Mouse (Mus musculus): ENCODE measurements around the gene Chn2. TPM values are rescaled to one million over a fixed set of nuclear protein-coding genes. Genes with fewer than 3 reads are reported as not detected.

The Chn2 gene
- total and polyA plus RNA-seq, 3 experiments, result not detected

- Histone ChIP-seq H3K27me3 (replicated peaks) (no peaks in the 10 kb centered on the region), H3K79me2 (replicated peaks; ENCODE audit: control insufficient read depth, extremely low read depth, insufficient read depth, poor library complexity, severe bottlenecking) (no peaks in the 10 kb centered on the region), H3K4me3 (replicated peaks in 1 of 3; ENCODE audit: low read depth in 2 of 3, low read length in 2 of 3, poor library complexity in 1 of 3) (no peak overlapping the region), H3K4me1 (ENCODE audit: control insufficient read depth in 1 of 2, insufficient read depth in 2 of 2) (peaks cover 0 to 26% of the 10 kb centered on the region in 2 experiments; a peak in 2 of 4 replicates), H3K36me3 (replicated peaks in 1 of 2; ENCODE audit: control insufficient read depth in 1 of 2, insufficient read depth in 1 of 2, low read length in 1 of 2) (no peaks in the 10 kb centered on the region), H3K9ac (ENCODE audit: insufficient read depth, low read depth) (no peak overlapping the region), H3K27ac (ENCODE audit: insufficient read depth, low read depth) (no peak overlapping the region), H3K4me2 (ENCODE audit: insufficient read depth, low read depth, poor library complexity, severe bottlenecking) (no peak overlapping the region), H3K9me3 (replicated peaks; ENCODE audit: low read length) (peaks cover 4% of the 10 kb centered on the region)
- dilution Hi-C loops (cut with MboI; ENCODE audit: extremely low pct_ligation_motif_present, extremely low pct_unique_long_range_greater_than_20kb, low sequenced_read_pairs) (no loop called here), in situ Hi-C loops (cut with MboI; ENCODE audit: low pct_ligation_motif_present, low pct_unique_long_range_greater_than_20kb, low sequenced_read_pairs) (no loop called here)
- TF ChIP-seq ELF1 (IDR thresholded peaks at IDR 0.05; ENCODE audit: low read depth, low read length) (no peak), USF1 (IDR thresholded peaks at IDR 0.05; ENCODE audit: low read depth, low read length) (no peak), PAX5 (IDR thresholded peaks at IDR 0.05; ENCODE audit: low read length) (no peak), SMC3 (IDR thresholded peaks at IDR 0.05; ENCODE audit: low read depth, low read length) (no peak), CHD2 (IDR thresholded peaks at IDR 0.05; ENCODE audit: low read length) (no peak), E2F4 (IDR thresholded peaks at IDR 0.05; ENCODE audit: insufficient replicate concordance, low read depth, low read length) (no peak), MAX (IDR thresholded peaks at IDR 0.05; ENCODE audit: low read length) (no peak), ZMIZ1 (IDR thresholded peaks at IDR 0.05; ENCODE audit: low read depth, low read length) (no peak), USF2 (conservative IDR thresholded peaks at IDR 0.05; ENCODE audit: low read depth, low read length) (no peak), EP300 (IDR thresholded peaks at IDR 0.05; ENCODE audit: low read length) (no peak), JUN (IDR thresholded peaks at IDR 0.05; ENCODE audit: insufficient read depth, low read depth, low read length) (no peak), MYC (IDR thresholded peaks at IDR 0.05; ENCODE audit: low read depth, low read length) (no peak)
- DNase-seq (ENCODE audit: extremely low read depth), result no peak
Measured at GRCm38 (mm10) chr6:54005302-54005701, 34.1 kb upstream of the Chn2 start.

- Histone ChIP-seq H3K4me1 (ENCODE audit: control insufficient read depth in 1 of 2, insufficient read depth in 2 of 2) (peaks cover 3 to 34% of the 10 kb centered on the region in 2 experiments; a peak in 3 of 4 replicates), H3K27me3 (replicated peaks) (no peaks in the 10 kb centered on the region), H3K27ac (ENCODE audit: insufficient read depth, low read depth) (no peak overlapping the region), H3K36me3 (replicated peaks in 1 of 2; ENCODE audit: control insufficient read depth in 1 of 2, insufficient read depth in 1 of 2, low read length in 1 of 2) (no peaks in the 10 kb centered on the region), H3K9me3 (replicated peaks; ENCODE audit: low read length) (no peaks in the 10 kb centered on the region), H3K79me2 (replicated peaks; ENCODE audit: control insufficient read depth, extremely low read depth, insufficient read depth, poor library complexity, severe bottlenecking) (no peaks in the 10 kb centered on the region), H3K4me2 (ENCODE audit: insufficient read depth, low read depth, poor library complexity, severe bottlenecking) (peak overlapping the region; percentile 53), H3K4me3 (replicated peaks in 1 of 3; ENCODE audit: low read depth in 2 of 3, low read length in 2 of 3, poor library complexity in 1 of 3) (no peak overlapping the region), H3K9ac (ENCODE audit: insufficient read depth, low read depth) (no peak overlapping the region)
- in situ Hi-C loops (cut with MboI; ENCODE audit: low pct_ligation_motif_present, low pct_unique_long_range_greater_than_20kb, low sequenced_read_pairs), result no loop called here
- dilution Hi-C loops (cut with MboI; ENCODE audit: extremely low pct_ligation_motif_present, extremely low pct_unique_long_range_greater_than_20kb, low sequenced_read_pairs), result no loop called here
- DNase-seq (ENCODE audit: extremely low read depth), result peak; percentile 57
- TF ChIP-seq ZC3H11A (IDR thresholded peaks at IDR 0.05; ENCODE audit: low read depth, low read length) (no peak), ELF1 (IDR thresholded peaks at IDR 0.05; ENCODE audit: low read depth, low read length) (peak; percentile 62), ZMIZ1 (IDR thresholded peaks at IDR 0.05; ENCODE audit: low read depth, low read length) (no peak), POLR2A (IDR thresholded peaks at IDR 0.05; ENCODE audit: low read depth, low read length) (no peak), UBTF (IDR thresholded peaks at IDR 0.05; ENCODE audit: low read depth, low read length) (no peak), GABPA (IDR thresholded peaks at IDR 0.05; ENCODE audit: insufficient replicate concordance, low read depth, low read length) (no peak), NRF1 (IDR thresholded peaks at IDR 0.05; ENCODE audit: low read depth, low read length) (peak; percentile 45; the same call in 1 of the 2 replicates), NELFE (IDR thresholded peaks at IDR 0.05; ENCODE audit: low read depth, low read length) (0 out of 2 replicates have a peak, but pooled peaks have one; percentile 14), MAX (IDR thresholded peaks at IDR 0.05; ENCODE audit: low read length) (no peak), EP300 (IDR thresholded peaks at IDR 0.05; ENCODE audit: low read length) (peak; percentile 57), CHD1 (IDR thresholded peaks at IDR 0.05; ENCODE audit: low read depth, low read length) (no peak), TBP (conservative IDR thresholded peaks at IDR 0.05; ENCODE audit: low read depth, low read length) (no peak), ZKSCAN1 (IDR thresholded peaks at IDR 0.05; ENCODE audit: borderline replicate concordance, low read depth, low read length) (no peak), ZNF384 (IDR thresholded peaks at IDR 0.05; ENCODE audit: low read depth, low read length) (peak; percentile 78), MAFK (IDR thresholded peaks at IDR 0.05; ENCODE audit: insufficient replicate concordance, low read length) (no peak), RCOR1 (conservative IDR thresholded peaks at IDR 0.05; ENCODE audit: low read depth, low read length) (no peak), JUND (conservative IDR thresholded peaks at IDR 0.05; ENCODE audit: low read depth, low read length) (no peak), SIN3A (IDR thresholded peaks at IDR 0.05; ENCODE audit: low read length) (peak; percentile 44; the same call in 1 of the 2 replicates), POLR2AphosphoS2 (IDR thresholded peaks at IDR 0.05; ENCODE audit: low read depth, low read length) (no peak), BHLHE40 (IDR thresholded peaks at IDR 0.05; ENCODE audit: low read depth, low read length) (no peak), MAZ (IDR thresholded peaks at IDR 0.05; ENCODE audit: low read depth, low read length) (no peak), MXI1 (IDR thresholded peaks at IDR 0.05; ENCODE audit: low read depth, low read length) (0 out of 2 replicates have a peak, but pooled peaks have one; percentile 21), USF2 (conservative IDR thresholded peaks at IDR 0.05; ENCODE audit: low read depth, low read length) (no peak), E2F4 (IDR thresholded peaks at IDR 0.05; ENCODE audit: insufficient replicate concordance, low read depth, low read length) (no peak), MYC (IDR thresholded peaks at IDR 0.05; ENCODE audit: low read depth, low read length) (0 out of 2 replicates have a peak, but pooled peaks have one; percentile 4), CHD2 (IDR thresholded peaks at IDR 0.05; ENCODE audit: low read length) (peak; percentile 27; the same call in 1 of the 2 replicates), CTCF (conservative IDR thresholded peaks at IDR 0.05 in 1 of 2, IDR thresholded peaks at IDR 0.05 in 1 of 2; ENCODE audit: low read depth in 2 of 2, low read length in 2 of 2) (no peak), USF1 (IDR thresholded peaks at IDR 0.05; ENCODE audit: low read depth, low read length) (no peak)
Measured at GRCm38 (mm10) chr6:54008448-54009120, 30.8 kb upstream of the Chn2 start.
